Mouse (Mus musculus): ENCODE measurements at regions not wholly inside any gene's neighbourhood (a gene's known extent, or its start where the extent isn't known, plus 50 kb on each side); places are given as distances from the start of the nearest gene placed in this dataset.

DNA sequence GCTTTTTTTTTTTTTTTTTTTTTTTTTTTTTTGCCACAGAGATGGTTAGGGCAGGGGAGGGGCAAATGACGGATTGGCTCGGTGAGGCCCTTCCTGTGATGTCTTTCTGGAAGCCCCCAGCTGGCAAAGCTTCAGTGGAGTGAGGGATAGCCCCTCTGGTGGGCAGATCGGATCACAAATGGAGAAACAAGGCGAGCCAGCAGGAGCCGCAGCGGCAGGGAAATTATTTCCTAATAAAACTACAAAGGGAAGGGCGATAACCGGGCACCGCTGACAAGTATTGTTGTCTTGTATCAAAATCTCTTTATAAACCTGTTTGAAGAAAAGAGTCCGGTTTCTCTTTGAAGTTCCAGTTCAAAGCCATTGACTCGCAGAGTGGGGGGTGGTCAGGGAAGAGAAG, 424.5 kb downstream of the Cd83 start:
- TF ChIP-seq CTCF (IDR thresholded peaks at IDR 0.05; ENCODE audit: control insufficient read depth, insufficient read depth, insufficient read length), result no peak
- no peak for TF ChIP-seq CEBPB (IDR thresholded peaks at IDR 0.05; ENCODE audit: low read depth)
- no peak for TF ChIP-seq MAX (IDR thresholded peaks at IDR 0.05)
- no peak for TF ChIP-seq MYOD1 (IDR thresholded peaks at IDR 0.05; ENCODE audit: control insufficient read depth, insufficient read length, low read depth)
- TF ChIP-seq FOSL1 (IDR thresholded peaks at IDR 0.05; ENCODE audit: insufficient read depth, low read length, poor library complexity, severe bottlenecking), result no peak

All from C2C12 (cell line).